Mouse (Mus musculus): Measurements from ENCODE around the gene Atp6v1g3.
A peak's percentile ranks its signal among the peaks of the same experiment; 100 is the strongest.

Atp6v1g3 gene

DNA sequence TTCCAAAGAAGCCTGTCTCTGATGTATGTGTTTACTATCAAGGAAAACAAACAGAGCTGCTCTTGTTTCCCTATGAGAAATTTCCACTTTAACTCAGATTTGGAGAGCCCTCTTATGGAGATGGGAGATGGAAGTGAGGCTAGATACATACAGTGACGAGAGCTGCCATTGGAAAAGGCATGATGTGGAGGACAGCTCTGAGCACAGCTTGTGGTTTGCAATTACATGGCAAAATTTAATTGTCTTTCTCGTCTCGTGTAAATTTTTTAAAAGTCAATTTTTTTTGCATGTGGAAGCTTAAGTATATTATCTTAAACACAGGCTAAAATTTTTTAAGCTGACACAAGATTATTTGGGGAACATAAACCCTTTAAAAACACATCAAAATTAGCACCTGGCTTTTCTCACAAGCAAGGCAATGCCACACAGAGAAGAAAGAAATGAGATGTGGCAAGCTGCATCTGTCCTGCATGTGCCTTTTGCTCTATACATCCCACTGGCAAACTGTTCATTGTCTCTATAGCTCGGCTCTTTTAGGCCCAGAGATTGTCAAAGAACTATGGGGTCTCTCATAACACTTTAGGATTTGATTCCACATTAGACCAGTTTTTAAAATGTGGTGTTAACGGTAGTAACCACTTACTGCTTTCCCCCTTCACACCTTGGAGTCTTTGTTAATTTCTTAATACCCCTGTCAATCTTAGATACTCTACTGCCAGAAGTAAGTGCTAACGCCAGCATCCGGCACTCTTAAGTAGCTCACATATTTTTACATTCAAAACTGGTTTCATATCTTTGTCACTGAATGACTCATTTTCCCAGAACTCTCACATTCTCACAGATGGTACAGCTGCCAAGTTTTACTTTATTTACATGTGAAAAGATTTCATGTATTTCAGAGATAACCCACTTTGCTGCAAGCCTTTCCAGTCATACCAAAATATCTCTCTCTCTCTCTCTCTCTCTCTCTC lies 16.2 kb downstream of the Atp6v1g3 start:
- DNase-seq, result no peak

DNA sequence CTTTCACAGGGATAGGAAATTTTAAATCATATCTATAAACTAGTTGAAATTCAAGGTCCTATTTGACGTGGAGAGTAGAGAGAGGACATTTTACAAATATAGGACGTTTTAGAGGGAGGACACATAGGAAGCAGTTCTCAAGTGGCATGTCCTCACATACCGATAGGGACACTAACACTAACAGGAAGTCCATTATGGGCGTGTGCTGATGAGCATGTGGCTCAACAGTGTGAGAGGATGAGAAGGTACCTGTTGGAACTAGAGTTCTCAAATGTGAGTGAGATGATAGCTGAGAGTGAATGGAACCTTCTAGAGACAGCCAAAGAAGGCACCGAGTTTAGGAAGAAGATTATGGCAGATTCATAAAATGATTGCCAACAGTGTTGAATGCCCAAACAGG lies 17.9 kb downstream of the Atp6v1g3 start:
- DNase-seq, result no peak

DNA sequence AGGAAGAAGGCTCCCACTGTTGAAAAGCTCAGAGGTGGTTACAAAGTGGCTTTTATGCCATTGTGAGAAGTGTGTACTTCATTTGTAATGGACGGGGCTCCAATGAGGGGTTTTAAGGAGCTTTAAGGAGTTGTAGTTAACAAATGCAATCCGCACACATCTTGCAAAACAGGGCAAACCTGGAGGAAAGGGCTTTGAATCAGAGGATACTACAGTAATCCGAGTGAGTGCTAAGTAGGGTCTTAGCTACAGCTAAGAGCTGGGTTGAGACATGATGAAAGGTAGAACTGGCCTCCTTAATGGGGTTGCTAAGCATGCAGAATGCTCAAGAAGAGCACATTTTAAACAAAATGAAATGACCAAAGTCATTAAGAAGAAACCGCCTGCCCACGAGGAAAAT lies 20.9 kb downstream of the Atp6v1g3 start:
- no peak for DNase-seq

- no peak for DNase-seq
Measured at GRCm38 (mm10) chr1:138298156-138298555, 24.6 kb downstream of the Atp6v1g3 start.

- DNase-seq, result peak; percentile 7
Measured at GRCm38 (mm10) chr1:138299576-138299975, 26.0 kb downstream of the Atp6v1g3 start.

- DNase-seq, result no peak
Measured at GRCm38 (mm10) chr1:138301920-138302319, 28.4 kb downstream of the Atp6v1g3 start.

DNA sequence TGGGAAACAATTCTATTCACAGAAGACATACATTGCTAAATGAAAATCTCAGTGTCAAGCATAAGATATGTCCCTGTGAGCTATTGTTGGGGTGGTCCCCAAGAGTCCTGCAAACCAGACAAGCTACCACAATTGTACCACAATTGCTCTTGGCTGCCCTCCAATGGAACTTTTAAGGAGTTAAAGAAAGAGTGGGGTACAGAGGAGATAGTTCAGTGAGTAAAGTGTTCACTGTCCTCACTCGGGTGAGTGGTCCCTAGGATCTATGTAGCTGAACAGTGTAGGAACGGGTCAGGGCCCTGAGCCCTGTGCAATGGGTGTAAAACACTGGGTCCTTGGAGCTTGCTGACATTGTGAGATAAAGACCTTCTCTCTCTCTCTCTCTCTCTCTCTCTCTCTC lies 29.2 kb downstream of the Atp6v1g3 start:
- DNase-seq, result no peak

GRCm38 (mm10) chr1:138303296-138303695 lies 29.8 kb downstream of the Atp6v1g3 start:
- no peak for DNase-seq

DNA sequence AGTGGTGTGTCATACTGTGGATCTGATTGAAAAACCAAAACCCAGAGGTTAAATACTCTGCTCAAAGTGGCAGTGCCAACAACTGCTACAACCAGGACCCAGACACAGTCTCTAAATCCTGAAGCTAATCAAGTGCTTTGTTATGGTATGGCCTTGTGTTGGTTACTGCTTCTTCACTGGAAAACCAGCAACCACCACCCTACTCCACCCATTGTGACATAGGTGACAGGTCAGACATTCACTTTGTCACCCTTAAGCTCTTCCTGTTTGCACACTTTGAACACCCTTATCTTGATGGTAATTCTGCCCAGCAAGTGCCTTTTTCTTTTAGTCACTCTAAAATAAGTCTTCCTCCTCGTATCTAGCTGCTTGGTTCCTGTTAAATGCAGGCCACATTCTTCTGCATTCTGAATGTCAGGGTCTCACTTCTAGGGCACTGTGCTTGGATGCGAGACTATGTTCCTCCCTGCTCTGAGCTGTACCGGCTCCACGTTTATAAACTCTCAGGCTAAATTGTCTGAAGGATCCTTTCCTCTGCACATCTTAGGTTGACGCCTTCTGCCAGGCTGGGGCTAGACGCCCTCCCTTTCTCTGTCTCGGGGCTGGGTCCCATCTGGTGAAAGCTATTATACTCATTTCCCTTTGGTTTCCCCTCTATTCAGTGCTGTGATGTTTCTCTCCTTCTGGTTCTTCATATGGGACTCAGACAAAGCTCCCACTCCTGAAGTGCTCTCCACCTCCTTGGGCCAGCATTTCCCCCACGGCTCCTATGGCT lies 30.8 kb downstream of the Atp6v1g3 start:
- no peak for DNase-seq

GRCm38 (mm10) chr1:138322657-138323056 lies 49.1 kb downstream of the Atp6v1g3 start:
- DNase-seq, result no peak

GRCm38 (mm10) chr1:138323076-138323630 lies 49.6 kb downstream of the Atp6v1g3 start:
- no peak for DNase-seq

- DNase-seq, result no peak
Measured at GRCm38 (mm10) chr1:138326091-138326490, 52.6 kb downstream of the Atp6v1g3 start.

GRCm38 (mm10) chr1:138326566-138326965 lies 53.0 kb downstream of the Atp6v1g3 start:
- DNase-seq, result no peak

DNA sequence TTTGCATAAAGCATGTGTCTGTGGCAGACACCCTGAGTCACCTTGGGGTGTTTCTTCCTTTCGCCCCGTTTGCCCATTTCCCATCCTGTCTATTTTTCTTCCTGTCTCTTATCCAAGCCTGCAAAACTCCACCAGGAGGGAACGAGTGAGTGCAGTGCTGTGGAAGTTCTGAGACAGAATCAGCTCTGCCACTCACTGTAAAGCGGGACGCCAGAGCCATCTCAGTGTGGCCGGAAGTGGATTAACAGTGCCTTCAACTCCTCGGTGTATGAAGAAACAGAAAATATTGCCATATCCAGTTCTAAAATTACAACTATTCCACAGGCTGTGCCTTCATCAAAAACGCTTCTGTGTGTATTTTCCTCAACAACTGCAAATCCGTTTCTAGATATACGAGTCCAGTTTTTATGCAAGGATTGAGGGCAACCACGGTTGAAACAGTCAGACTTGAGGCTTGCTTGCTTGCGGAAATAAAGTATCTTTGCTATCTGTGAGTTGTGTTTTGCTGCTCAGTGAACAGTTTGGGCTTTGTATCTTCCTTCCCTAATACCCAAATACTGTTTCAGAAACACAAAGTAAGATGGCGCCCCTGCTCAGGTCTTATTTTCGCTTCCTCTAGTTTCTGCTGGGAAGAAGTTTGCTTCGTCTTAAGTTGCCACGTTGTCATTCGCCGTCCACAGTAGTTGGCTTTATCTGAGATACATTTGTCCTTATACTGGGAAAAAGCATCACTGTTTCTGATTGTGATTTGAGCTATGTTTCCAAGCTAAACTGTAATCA lies 54.1 kb downstream of the Atp6v1g3 start:
- no peak for DNase-seq

- no peak for DNase-seq
Measured at GRCm38 (mm10) chr1:138328320-138328719, 54.8 kb downstream of the Atp6v1g3 start.

DNA sequence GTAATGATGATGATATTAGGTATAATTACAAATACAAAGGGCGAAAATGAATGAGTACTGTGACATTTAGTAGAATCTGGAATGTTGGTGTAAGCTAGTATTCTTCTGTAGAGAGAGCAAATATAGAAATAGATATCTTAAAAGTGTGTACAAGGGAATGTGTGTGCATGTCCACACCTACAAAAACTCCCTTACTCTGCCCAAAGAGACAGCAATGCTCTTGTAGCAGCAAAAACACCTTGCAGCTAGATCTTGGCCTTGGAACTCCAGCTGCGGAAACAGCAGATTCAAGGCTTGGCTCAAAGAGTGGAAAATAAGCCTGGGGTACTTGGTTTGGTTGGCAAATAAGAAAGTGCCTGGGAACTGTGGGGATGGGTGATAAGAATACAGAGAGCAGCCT lies 57.0 kb downstream of the Atp6v1g3 start:
- no peak for DNase-seq

DNA sequence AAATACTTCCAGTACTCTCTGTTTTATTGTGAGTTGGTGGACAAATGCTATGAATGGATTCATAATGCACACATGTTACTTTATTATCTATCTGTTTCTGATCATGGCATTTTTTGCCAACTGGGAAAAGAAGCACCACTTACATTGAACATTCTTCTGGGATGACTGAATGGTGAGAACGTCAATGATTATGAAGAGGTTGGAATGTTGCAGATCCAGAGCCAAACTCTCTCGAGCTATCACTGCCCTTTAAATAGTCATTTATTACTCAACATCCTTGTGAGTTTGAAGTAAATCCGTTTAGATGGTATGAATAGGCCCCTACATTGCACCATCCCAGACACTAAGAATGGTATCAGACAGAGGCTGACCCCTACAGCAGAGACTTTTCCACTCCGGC lies 58.1 kb downstream of the Atp6v1g3 start:
- DNase-seq, result no peak

- no peak for DNase-seq
Measured at GRCm38 (mm10) chr1:138334701-138335100, 61.2 kb downstream of the Atp6v1g3 start.

GRCm38 (mm10) chr1:138337417-138337816 lies 63.9 kb downstream of the Atp6v1g3 start:
- no peak for DNase-seq

Measured in liver (tissue).